In genomic region chr5:66510716-66511115, GRCm38 (mm10) we compare ENCODE assay signal across 16 mouse cellular contexts.
A peak's percentile ranks its signal among the peaks of the same experiment; 100 is the strongest.
DNase-seq lines count a peak whose midpoint lies in the region; ATAC-seq and TF ChIP-seq lines count a peak whose summit lies in the region.
"Had no signal": no experiment of that assay in that cellular context is flagged by ENCODE, and none has a peak within 500 bp of the region (broad histone marks: within the 10 kb centered on the region; RNA-seq: fewer than 3 reads in every experiment).

No protein-coding gene starts in this region.

- no peak for TF ChIP-seq POLR2A in lung, adult 2 months (IDR thresholded peaks at IDR 0.05; ENCODE audit: borderline replicate concordance, extremely low read depth, low read depth, low read length)

- H3K4me3 ChIP-seq in heart, embryonic 10.5 days = no peak overlapping the region
- H3K4me3 ChIP-seq in heart, embryonic 11.5 days (ENCODE audit: low read depth, low read length) = no peak overlapping the region
- no peak overlapping the region for H3K4me3 ChIP-seq in lung, embryonic 14.5 days (ENCODE audit: low read depth, low read length)
- no peak overlapping the region for H3K4me3 ChIP-seq in lung, adult 2 months (replicated peaks; ENCODE audit: extremely low read depth, low read depth, low read length)
- H3K4me3 ChIP-seq in heart, embryonic 16.5 days (ENCODE audit: low read length) = no peak overlapping the region
- H3K4me3 ChIP-seq in hindbrain, embryonic 16.5 days (ENCODE audit: low read length) = no peak overlapping the region
- H3K4me3 ChIP-seq: embryonic facial prominence, embryonic 12.5 days; hindbrain, embryonic 12.5 days; midbrain, embryonic 15.5 days; myocyte had no signal

- 74% methylated on average over 6 of the region's 7 CpGs for WGBS in heart, embryonic 10.5 days
- WGBS in heart, embryonic 11.5 days (ENCODE audit: insufficient replicate concordance) = 69% methylated on average over 7 of the region's 7 CpGs
- 76% methylated on average over 6 of the region's 7 CpGs for WGBS in lung, embryonic 14.5 days
- 48% methylated on average over 5 of the region's 7 CpGs for WGBS in lung, adult 2 months
- WGBS in heart, embryonic 16.5 days = 79% methylated on average over 7 of the region's 7 CpGs
- 84% methylated on average over 7 of the region's 7 CpGs for WGBS in hindbrain, embryonic 16.5 days

- no peaks in the 10 kb centered on the region for H3K27me3 ChIP-seq in heart, embryonic 10.5 days (ENCODE audit: insufficient read depth, poor library complexity, severe bottlenecking)
- no peaks in the 10 kb centered on the region for H3K27me3 ChIP-seq in heart, embryonic 11.5 days (ENCODE audit: control insufficient read depth, insufficient read depth, low read length)
- H3K27me3 ChIP-seq in lung, embryonic 14.5 days (ENCODE audit: insufficient read depth, low read length) = no peaks in the 10 kb centered on the region
- no peaks in the 10 kb centered on the region for H3K27me3 ChIP-seq in heart, embryonic 16.5 days (ENCODE audit: control insufficient read depth, insufficient read depth, low read length)
- H3K27me3 ChIP-seq in hindbrain, embryonic 16.5 days (replicated peaks; ENCODE audit: control insufficient read depth, insufficient read depth, low read length) = no peaks in the 10 kb centered on the region
- H3K27me3 ChIP-seq: embryonic facial prominence, embryonic 12.5 days; hindbrain, embryonic 12.5 days; midbrain, embryonic 15.5 days had no signal

- TF ChIP-seq CTCF in lung, embryonic 14.5 days (IDR thresholded peaks at IDR 0.05; ENCODE audit: low read depth) = no peak
- no peak for TF ChIP-seq CTCF in lung, adult 2 months (IDR thresholded peaks at IDR 0.05; ENCODE audit: insufficient read depth, low read length)

- no peaks in the 10 kb centered on the region for H3K9me3 ChIP-seq in heart, embryonic 10.5 days
- no peaks in the 10 kb centered on the region for H3K9me3 ChIP-seq in heart, embryonic 11.5 days (replicated peaks; ENCODE audit: control insufficient read depth, low read length)
- H3K9me3 ChIP-seq in lung, embryonic 14.5 days (ENCODE audit: low read depth, low read length) = no peaks in the 10 kb centered on the region
- no peaks in the 10 kb centered on the region for H3K9me3 ChIP-seq in heart, embryonic 16.5 days (replicated peaks; ENCODE audit: control insufficient read depth, low read length)
- H3K9me3 ChIP-seq in hindbrain, embryonic 16.5 days (ENCODE audit: control insufficient read depth, low read length) = no peaks in the 10 kb centered on the region
- H3K9me3 ChIP-seq: embryonic facial prominence, embryonic 12.5 days; hindbrain, embryonic 12.5 days; midbrain, embryonic 15.5 days had no signal

- no peak overlapping the region for H3K27ac ChIP-seq in heart, embryonic 10.5 days
- H3K27ac ChIP-seq in heart, embryonic 11.5 days (ENCODE audit: low read depth, low read length) = no peak overlapping the region
- H3K27ac ChIP-seq in lung, embryonic 14.5 days (ENCODE audit: low read depth) = no peak overlapping the region
- H3K27ac ChIP-seq in heart, embryonic 16.5 days (ENCODE audit: low read length) = peak overlapping the region; percentile 13; the same call in 1 of the 2 replicates
- H3K27ac ChIP-seq in hindbrain, embryonic 16.5 days (ENCODE audit: low read depth, low read length) = no peak overlapping the region
- H3K27ac ChIP-seq: embryonic facial prominence, embryonic 12.5 days; hindbrain, embryonic 12.5 days; midbrain, embryonic 15.5 days had no signal

- H3K4me2 ChIP-seq in heart, embryonic 11.5 days = no peak overlapping the region
- no peak overlapping the region for H3K4me2 ChIP-seq in lung, embryonic 14.5 days
- no peak overlapping the region for H3K4me2 ChIP-seq in heart, embryonic 16.5 days (ENCODE audit: low read depth, low read length)
- H3K4me2 ChIP-seq in hindbrain, embryonic 16.5 days (ENCODE audit: low read length) = no peak overlapping the region
- H3K4me2 ChIP-seq: embryonic facial prominence, embryonic 12.5 days; hindbrain, embryonic 12.5 days; midbrain, embryonic 15.5 days had no signal

- peaks cover 12% of the 10 kb centered on the region; the same call in 1 of the 2 replicates for H3K4me1 ChIP-seq in heart, embryonic 10.5 days
- no peaks in the 10 kb centered on the region for H3K4me1 ChIP-seq in heart, embryonic 11.5 days (ENCODE audit: control insufficient read depth, insufficient read depth, low read length)
- H3K4me1 ChIP-seq in lung, embryonic 14.5 days (ENCODE audit: insufficient read depth) = 0 out of 2 replicates have a peak, but pooled peaks cover 4% of the 10 kb centered on the region
- H3K4me1 ChIP-seq in lung, adult 2 months (ENCODE audit: control insufficient read depth, insufficient read depth, low read length) = peaks cover 4% of the 10 kb centered on the region
- H3K4me1 ChIP-seq in heart, embryonic 16.5 days (ENCODE audit: control insufficient read depth, insufficient read depth, low read length) = no peaks in the 10 kb centered on the region
- no peaks in the 10 kb centered on the region for H3K4me1 ChIP-seq in hindbrain, embryonic 16.5 days (ENCODE audit: control insufficient read depth, insufficient read depth, low read depth, low read length)
- H3K4me1 ChIP-seq: hindbrain, embryonic 12.5 days; midbrain, embryonic 15.5 days had no signal

- peak; percentile 63 for DNase-seq in heart, embryonic 10.5 days (ENCODE audit: low spot score)
- peak; percentile 56 for DNase-seq in lung, embryonic 14.5 days
- DNase-seq in lung, adult 2 months = no peak
- peak; percentile 51 to 60 for DNase-seq in kidney, postnatal 4 days
- DNase-seq: cerebellum, adult 9-10 months; liver; lung, postnatal 36 days; thymus, postnatal 25 days had no signal

- no peak for ATAC-seq in heart, embryonic 11.5 days (replicated peaks; ENCODE audit: insufficient number of reproducible peaks, low FRiP score, low TSS enrichment)
- no peak for ATAC-seq in lung, embryonic 14.5 days (ENCODE audit: insufficient read depth)
- no peak for ATAC-seq in heart, embryonic 16.5 days (replicated peaks; ENCODE audit: extremely low read depth, insufficient read depth, low FRiP score)
- ATAC-seq in hindbrain, embryonic 16.5 days = no peak
- ATAC-seq: forebrain, embryonic 16.5 days; midbrain, embryonic 15.5 days had no signal

- no peak overlapping the region for H3K9ac ChIP-seq in heart, embryonic 11.5 days (ENCODE audit: low read depth, low read length)
- H3K9ac ChIP-seq in lung, embryonic 14.5 days = no peak overlapping the region
- no peak overlapping the region for H3K9ac ChIP-seq in heart, embryonic 16.5 days (ENCODE audit: low read length)
- no peak overlapping the region for H3K9ac ChIP-seq in hindbrain, embryonic 16.5 days (ENCODE audit: low read depth, low read length)
- H3K9ac ChIP-seq: embryonic facial prominence, embryonic 12.5 days; hindbrain, embryonic 12.5 days; midbrain, embryonic 15.5 days had no signal

- no peaks in the 10 kb centered on the region for H3K36me3 ChIP-seq in heart, embryonic 10.5 days
- no peaks in the 10 kb centered on the region for H3K36me3 ChIP-seq in heart, embryonic 11.5 days (ENCODE audit: control insufficient read depth, insufficient read depth, low read length)
- no peaks in the 10 kb centered on the region for H3K36me3 ChIP-seq in lung, embryonic 14.5 days (ENCODE audit: insufficient read depth)
- no peaks in the 10 kb centered on the region for H3K36me3 ChIP-seq in heart, embryonic 16.5 days (ENCODE audit: control insufficient read depth, insufficient read depth)
- H3K36me3 ChIP-seq in hindbrain, embryonic 16.5 days (ENCODE audit: control insufficient read depth, insufficient read depth, low read length) = no peaks in the 10 kb centered on the region
- H3K36me3 ChIP-seq: embryonic facial prominence, embryonic 12.5 days; hindbrain, embryonic 12.5 days; midbrain, embryonic 15.5 days had no signal
